Mouse (Mus musculus): Measurements from ENCODE around the gene Alkbh7. TPM values are rescaled to one million over a fixed set of nuclear protein-coding genes. Genes with fewer than 3 reads are reported as not detected.

The Alkbh7 gene
- polyA plus RNA-seq, 1 experiment from 2014 or later = 20.9 TPM

DNA sequence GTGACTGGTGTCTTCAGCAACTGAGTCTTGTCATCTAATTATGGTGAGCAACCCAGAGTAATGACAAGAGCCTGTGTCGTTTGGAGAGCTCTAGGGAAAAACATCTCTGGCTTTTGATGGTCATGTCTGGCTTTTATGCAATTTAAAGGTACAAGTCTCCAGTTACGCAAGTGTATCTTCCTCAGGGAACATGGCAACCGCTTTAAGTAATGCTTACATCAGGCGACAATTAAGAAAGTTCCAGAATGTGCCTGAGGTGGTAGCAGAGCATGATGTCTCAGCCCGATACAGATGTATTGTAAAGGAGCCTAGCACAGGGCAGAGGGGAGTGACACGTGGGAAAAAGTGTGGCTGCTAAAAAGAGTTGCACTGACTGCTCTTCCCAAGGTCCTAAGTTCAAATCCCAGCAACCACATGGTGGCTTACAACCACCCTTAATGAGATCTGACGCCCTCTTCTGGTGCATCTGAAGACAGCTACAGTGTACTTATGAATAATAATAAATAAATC is 8.2 kb upstream of the Alkbh7 start:
- 65% methylated on average over 7 of the region's 7 CpGs for WGBS (ENCODE audit: insufficient replicate concordance)
- no peak for ATAC-seq (ENCODE audit: low read depth)
- peak overlapping the region; percentile 74 for H3K4me3 ChIP-seq (replicated peaks)
- no peak overlapping the region for H3K27ac ChIP-seq
- H3K27me3 ChIP-seq = no peaks in the 10 kb centered on the region
- peak overlapping the region; percentile 86 for H3K4me2 ChIP-seq
- peaks cover 21% of the 10 kb centered on the region for H3K4me1 ChIP-seq (replicated peaks)
- peaks cover 30% of the 10 kb centered on the region for H3K36me3 ChIP-seq
- H3K9ac ChIP-seq = peak overlapping the region; percentile 70
- DNase-seq = no peak
- H3K9me3 ChIP-seq (replicated peaks) = no peaks in the 10 kb centered on the region

DNA sequence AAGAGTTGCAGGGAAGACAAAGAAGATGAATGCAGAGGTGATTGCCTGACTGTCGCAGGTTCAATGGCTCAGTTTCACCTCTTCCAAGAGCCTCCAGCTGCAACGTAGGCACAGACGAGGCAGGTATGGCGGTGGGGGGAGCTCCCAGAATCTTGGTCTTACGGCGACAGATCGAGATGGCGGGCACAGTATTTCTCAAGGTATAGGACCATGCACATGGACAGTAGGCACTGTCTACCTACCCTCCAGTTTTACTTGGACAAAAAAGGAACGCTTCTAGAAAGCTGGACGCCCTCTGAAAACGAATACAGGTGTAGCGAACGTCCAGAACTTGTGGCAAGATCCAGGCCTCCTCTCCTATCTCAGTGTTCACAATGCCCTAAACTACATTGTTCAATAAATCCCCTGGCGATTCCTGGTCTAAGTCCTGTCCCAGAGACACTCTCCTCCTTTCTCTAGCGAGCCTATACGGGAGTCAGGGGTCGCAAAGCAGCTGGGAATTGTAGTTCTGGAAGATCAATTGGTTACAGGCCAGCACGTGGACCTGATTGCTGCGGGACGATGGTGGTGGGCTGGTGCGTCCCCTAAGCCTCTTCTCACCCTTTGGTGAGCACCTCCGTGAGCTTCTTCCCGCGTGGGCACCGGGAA is 7.5 kb upstream of the Alkbh7 start:
- peak; percentile 84 for ATAC-seq (ENCODE audit: low read depth)
- H3K4me2 ChIP-seq = peak overlapping the region; percentile 86
- peak overlapping the region; percentile 70 for H3K9ac ChIP-seq
- H3K27ac ChIP-seq = peak overlapping the region; percentile 66
- peak overlapping the region; percentile 74 for H3K4me3 ChIP-seq (replicated peaks)
- DNase-seq = no peak
- H3K27me3 ChIP-seq = no peaks in the 10 kb centered on the region
- peaks cover 36% of the 10 kb centered on the region for H3K36me3 ChIP-seq
- WGBS (ENCODE audit: insufficient replicate concordance) = 2% methylated on average over 25 of the region's 25 CpGs
- H3K9me3 ChIP-seq (replicated peaks) = no peaks in the 10 kb centered on the region
- H3K4me1 ChIP-seq (replicated peaks) = peaks cover 21% of the 10 kb centered on the region

DNA sequence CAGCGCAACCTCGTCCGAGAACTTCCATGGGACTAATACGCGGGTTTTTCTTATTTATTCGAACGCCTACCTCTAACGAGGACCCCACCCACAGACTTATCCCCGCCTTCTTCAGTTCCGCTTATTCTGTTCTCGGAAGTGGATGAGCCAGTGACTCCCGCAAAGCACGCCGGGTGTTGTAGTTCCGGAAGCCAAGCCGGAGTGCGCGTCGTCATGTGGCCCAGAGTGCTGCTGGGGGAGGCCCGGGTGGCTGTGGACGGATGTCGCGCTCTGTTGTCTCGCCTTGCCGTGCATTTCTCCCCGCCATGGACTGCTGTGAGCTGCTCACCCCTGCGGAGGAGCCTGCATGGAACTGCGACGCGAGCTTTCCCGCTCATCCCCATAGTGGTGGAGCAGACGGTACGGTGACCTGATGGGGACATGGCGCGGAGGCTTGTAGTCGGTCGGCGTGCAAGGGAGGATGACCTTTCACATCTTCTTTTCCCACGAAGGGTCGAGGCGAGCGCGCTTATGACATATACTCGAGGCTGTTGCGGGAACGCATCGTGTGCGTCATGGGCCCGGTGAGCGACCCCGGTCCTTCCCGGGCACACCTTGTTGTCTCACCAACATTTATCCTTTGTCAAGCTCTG is 6.9 kb upstream of the Alkbh7 start, which contains the start of gene Clpp:
TSS of gene Clpp (plus strand) at position 191 of the 632 bp plus-strand sequence.
- peak within 1 kb of the TSS; percentile 71 for H3K27ac ChIP-seq
- under 1% methylated on average over 52 of the region's 52 CpGs for WGBS (ENCODE audit: insufficient replicate concordance)
- H3K4me3 ChIP-seq (replicated peaks) = peak within 1 kb of the TSS; percentile 74
- H3K4me1 ChIP-seq (replicated peaks) = peaks cover 21% of the 10 kb centered on the region
- DNase-seq (peak; percentile 92), ATAC-seq (ENCODE audit: low read depth) (peak; percentile 96)
- H3K36me3 ChIP-seq = peaks cover 42% of the 10 kb centered on the region
- no peaks in the 10 kb centered on the region for H3K27me3 ChIP-seq
- peak within 1 kb of the TSS; percentile 86 for H3K4me2 ChIP-seq
- H3K9ac ChIP-seq = peak within 1 kb of the TSS; percentile 82
- H3K9me3 ChIP-seq (replicated peaks) = no peaks in the 10 kb centered on the region

GRCm38 (mm10) chr17:56990966-56991365 is 6.2 kb upstream of the Alkbh7 start:
- ATAC-seq (ENCODE audit: low read depth) (no peak), DNase-seq (no peak)
- Histone ChIP-seq H3K9me3 (replicated peaks) (no peaks in the 10 kb centered on the region), H3K27ac (peak overlapping the region; percentile 71), H3K4me2 (peak overlapping the region; percentile 86), H3K4me1 (replicated peaks) (peaks cover 23% of the 10 kb centered on the region), H3K36me3 (peaks cover 50% of the 10 kb centered on the region), H3K9ac (peak overlapping the region; percentile 82), H3K27me3 (no peaks in the 10 kb centered on the region), H3K4me3 (replicated peaks) (peak overlapping the region; percentile 74)
- WGBS (ENCODE audit: insufficient replicate concordance) = 54% methylated on average over 2 of the region's 2 CpGs

DNA sequence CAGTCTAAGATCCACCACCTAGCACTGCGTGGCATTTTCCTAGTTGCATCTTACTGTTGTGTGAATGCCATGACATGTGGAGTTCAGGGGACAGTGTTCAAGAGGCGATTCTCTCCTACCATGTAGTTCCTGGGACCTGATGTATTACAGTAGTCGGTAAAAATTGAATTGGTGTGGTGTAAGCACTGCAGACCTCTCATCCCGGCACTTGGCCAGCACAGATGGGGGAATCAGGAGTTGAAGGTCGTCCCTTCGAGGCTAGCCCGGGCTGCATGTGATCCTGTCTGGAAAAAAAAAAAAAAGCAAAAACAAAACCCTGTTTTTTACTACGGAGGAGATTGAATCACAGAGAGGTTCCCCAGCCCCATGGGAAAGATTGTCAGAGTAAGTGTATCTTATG is 2.1 kb upstream of the Alkbh7 start:
- H3K4me1 ChIP-seq (replicated peaks) = peaks cover 41% of the 10 kb centered on the region
- peaks cover 70% of the 10 kb centered on the region for H3K36me3 ChIP-seq

GRCm38 (mm10) chr17:56996506-56996905 is 633 bp upstream of the Alkbh7 start:
- WGBS (ENCODE audit: insufficient replicate concordance) = 55% methylated on average over 2 of the region's 2 CpGs
- ATAC-seq (ENCODE audit: low read depth) (no peak), DNase-seq (no peak)
- H3K4me3 ChIP-seq (replicated peaks) = peak overlapping the region; percentile 83
- peaks cover 65% of the 10 kb centered on the region for H3K36me3 ChIP-seq
- peak overlapping the region; percentile 90 for H3K4me2 ChIP-seq
- peaks cover 35% of the 10 kb centered on the region for H3K4me1 ChIP-seq (replicated peaks)
- peak overlapping the region; percentile 46 for H3K9ac ChIP-seq
- H3K27me3 ChIP-seq = no peaks in the 10 kb centered on the region
- H3K27ac ChIP-seq = peak overlapping the region; percentile 27; the same call in 1 of the 2 replicates
- no peaks in the 10 kb centered on the region for H3K9me3 ChIP-seq (replicated peaks)

More for the DNA sequence above, 2.1 kb upstream of the Alkbh7 start:
- WGBS (ENCODE audit: insufficient replicate concordance) = 79% methylated on average over 8 of the region's 8 CpGs
- ATAC-seq (ENCODE audit: low read depth) (no peak), DNase-seq (no peak)
- Histone ChIP-seq H3K27ac (no peak overlapping the region), H3K4me3 (replicated peaks) (no peak overlapping the region), H3K9ac (no peak overlapping the region), H3K27me3 (no peaks in the 10 kb centered on the region), H3K9me3 (replicated peaks) (no peaks in the 10 kb centered on the region), H3K4me2 (no peak overlapping the region)

DNA sequence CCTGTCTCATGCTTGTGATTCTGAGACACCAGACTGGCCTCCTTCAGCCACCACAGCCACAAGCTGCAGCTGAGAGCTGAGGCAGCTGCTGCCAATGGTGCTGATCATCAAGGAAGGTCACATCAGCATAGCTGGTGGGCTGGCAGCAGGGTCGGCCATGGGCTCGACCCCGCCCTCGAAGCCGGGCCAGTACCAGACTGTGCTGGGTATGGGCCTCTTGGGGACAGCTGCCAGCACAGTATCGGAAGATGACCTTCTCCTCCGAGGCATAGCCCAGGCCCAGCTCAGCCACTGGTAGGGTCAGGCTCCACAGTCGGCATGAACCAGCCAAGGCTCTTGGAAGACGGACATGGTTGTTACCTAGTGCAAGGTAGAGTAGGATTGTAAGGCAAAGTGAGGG is 2.3 kb downstream of the Alkbh7 start:
- DNase-seq (no peak), ATAC-seq (ENCODE audit: low read depth) (no peak)
- peaks cover 62% of the 10 kb centered on the region for H3K36me3 ChIP-seq
- H3K9me3 ChIP-seq (replicated peaks) = no peaks in the 10 kb centered on the region
- 87% methylated on average over 9 of the region's 9 CpGs for WGBS (ENCODE audit: insufficient replicate concordance)
- H3K27me3 ChIP-seq = no peaks in the 10 kb centered on the region
- H3K27ac ChIP-seq = no peak overlapping the region
- H3K4me2 ChIP-seq = no peak overlapping the region
- peaks cover 55% of the 10 kb centered on the region for H3K4me1 ChIP-seq (replicated peaks)
- H3K4me3 ChIP-seq (replicated peaks) = no peak overlapping the region
- H3K9ac ChIP-seq = no peak overlapping the region

DNA sequence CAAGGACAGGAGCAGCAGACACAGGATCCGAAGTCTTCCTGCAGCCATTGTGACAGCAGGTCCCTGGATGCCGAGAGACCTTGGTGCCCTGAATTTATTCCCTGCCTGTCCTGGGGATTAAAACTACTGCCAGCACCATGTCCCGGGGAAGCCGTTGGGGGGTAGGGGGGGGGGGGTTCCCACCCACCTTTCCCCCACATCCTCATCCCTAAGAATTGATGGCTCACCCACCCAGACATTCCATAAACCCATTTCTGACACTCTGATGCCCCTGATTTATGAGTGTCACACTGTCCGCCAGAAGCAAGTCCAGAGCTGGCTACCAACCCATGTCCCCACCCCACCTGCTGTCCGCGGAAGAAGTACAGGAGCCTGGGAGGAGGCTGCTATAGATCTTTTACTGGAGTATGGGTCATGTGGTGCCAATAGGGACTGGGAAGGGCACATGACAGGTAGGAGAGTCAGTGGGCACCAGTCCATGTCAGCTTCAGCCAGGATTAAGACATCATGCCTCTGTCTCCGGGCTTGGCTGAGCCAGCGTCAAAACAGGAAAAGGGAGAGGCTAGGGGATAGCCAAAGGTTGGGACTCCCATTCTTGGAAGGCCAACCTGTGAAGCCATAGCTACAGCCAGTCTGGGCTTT is 3.0 kb downstream of the Alkbh7 start, which contains the start of gene Pspn:
TSS of gene Pspn (minus strand) at position 51 of the 642 bp plus-strand sequence.
- Histone ChIP-seq H3K4me3 (replicated peaks) (no peak within 1 kb of the TSS), H3K27me3 (no peaks in the 10 kb centered on the region), H3K9ac (no peak within 1 kb of the TSS), H3K36me3 (peaks cover 62% of the 10 kb centered on the region), H3K4me1 (replicated peaks) (peaks cover 61% of the 10 kb centered on the region), H3K9me3 (replicated peaks) (no peaks in the 10 kb centered on the region), H3K27ac (no peak within 1 kb of the TSS; the same call in 1 of the 2 replicates), H3K4me2 (no peak within 1 kb of the TSS)
- no peak for ATAC-seq (ENCODE audit: low read depth)
- 80% methylated on average over 9 of the region's 9 CpGs for WGBS (ENCODE audit: insufficient replicate concordance)
- DNase-seq = no peak

DNA sequence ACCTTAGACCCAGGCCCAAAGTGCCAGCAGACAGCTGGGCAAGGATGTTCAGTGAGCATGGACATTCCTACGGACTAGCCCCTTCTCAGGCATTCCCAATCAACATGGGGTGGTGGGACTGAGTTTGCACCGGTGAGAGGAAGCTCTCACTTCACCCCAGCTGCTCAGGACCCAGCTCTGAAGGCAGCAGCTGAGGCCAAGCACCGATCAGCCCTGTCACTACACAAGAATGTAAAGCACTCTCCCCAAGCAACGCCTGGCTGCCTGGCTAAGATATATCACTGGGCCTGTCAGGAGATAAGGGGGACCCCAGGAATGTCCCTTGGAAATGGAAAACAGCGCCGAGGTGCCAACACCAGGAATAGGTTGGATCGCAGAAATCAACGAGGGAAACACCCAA is 4.1 kb downstream of the Alkbh7 start:
- Histone ChIP-seq H3K4me2 (no peak overlapping the region), H3K9ac (no peak overlapping the region), H3K27me3 (no peaks in the 10 kb centered on the region), H3K9me3 (replicated peaks) (no peaks in the 10 kb centered on the region), H3K4me1 (replicated peaks) (peaks cover 63% of the 10 kb centered on the region), H3K4me3 (replicated peaks) (no peak overlapping the region), H3K36me3 (peaks cover 62% of the 10 kb centered on the region), H3K27ac (no peak overlapping the region; the same call in 1 of the 2 replicates)
- DNase-seq = no peak
- WGBS (ENCODE audit: insufficient replicate concordance) = 52% methylated on average over 8 of the region's 8 CpGs
- no peak for ATAC-seq (ENCODE audit: low read depth)

- H3K27me3 ChIP-seq = no peaks in the 10 kb centered on the region
- H3K4me2 ChIP-seq = peak overlapping the region; percentile 36
- H3K4me3 ChIP-seq (replicated peaks) = no peak overlapping the region
- no peaks in the 10 kb centered on the region for H3K9me3 ChIP-seq (replicated peaks)
- ATAC-seq (ENCODE audit: low read depth) (peak; percentile 82), DNase-seq (peak; percentile 65)
- peaks cover 67% of the 10 kb centered on the region for H3K4me1 ChIP-seq (replicated peaks)
- H3K9ac ChIP-seq = peak overlapping the region; percentile 30; the same call in 1 of the 2 replicates
- 48% methylated on average over 7 of the region's 7 CpGs for WGBS (ENCODE audit: insufficient replicate concordance)
- peaks cover 80% of the 10 kb centered on the region for H3K36me3 ChIP-seq
- peak overlapping the region; percentile 66 for H3K27ac ChIP-seq
Measured at GRCm38 (mm10) chr17:57003994-57004393, 6.9 kb downstream of the Alkbh7 start.

Measured in liver, embryonic 13.5 days (tissue).